Mouse (Mus musculus) lung, postnatal 0 days (tissue): ENCODE measurements around the gene Tesk2.

Experiments
- CTCF ChIP-seq: IDR thresholded peaks from 2 replicates; pipeline ENCODE4 v1.5.1; 2016; ENCODE audit warnings: antibody characterized with exemption, mild to moderate bottlenecking
- EP300 ChIP-seq: IDR thresholded peaks from 2 replicates; pipeline ENCODE4 v1.6.1; 2016; ENCODE audit warnings: antibody characterized with exemption, mild to moderate bottlenecking, control low read depth

DNA sequence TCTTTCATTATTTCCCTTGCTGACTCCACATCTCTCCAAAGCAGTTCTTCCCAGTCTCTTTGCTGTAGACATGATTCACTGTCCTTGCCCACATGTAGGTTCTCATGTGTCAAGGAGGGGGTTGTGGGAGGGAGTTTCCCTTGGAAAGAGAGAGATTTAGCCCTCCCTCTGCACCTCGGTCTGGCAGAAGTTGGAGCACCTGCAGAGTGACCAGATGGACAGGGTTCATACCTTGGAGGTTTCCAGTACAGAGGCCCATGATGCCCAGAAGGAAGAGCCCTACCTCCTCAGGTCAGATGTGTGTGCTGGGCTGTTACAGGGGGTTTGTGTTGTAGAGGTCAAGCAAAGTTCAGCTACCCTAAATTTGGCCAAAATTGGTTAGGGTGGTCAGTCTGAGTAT is 8.2 kb upstream of the Tesk2 start:
- no peak for TF ChIP-seq CTCF
- TF ChIP-seq EP300, result no peak
